In the genomic region with DNA sequence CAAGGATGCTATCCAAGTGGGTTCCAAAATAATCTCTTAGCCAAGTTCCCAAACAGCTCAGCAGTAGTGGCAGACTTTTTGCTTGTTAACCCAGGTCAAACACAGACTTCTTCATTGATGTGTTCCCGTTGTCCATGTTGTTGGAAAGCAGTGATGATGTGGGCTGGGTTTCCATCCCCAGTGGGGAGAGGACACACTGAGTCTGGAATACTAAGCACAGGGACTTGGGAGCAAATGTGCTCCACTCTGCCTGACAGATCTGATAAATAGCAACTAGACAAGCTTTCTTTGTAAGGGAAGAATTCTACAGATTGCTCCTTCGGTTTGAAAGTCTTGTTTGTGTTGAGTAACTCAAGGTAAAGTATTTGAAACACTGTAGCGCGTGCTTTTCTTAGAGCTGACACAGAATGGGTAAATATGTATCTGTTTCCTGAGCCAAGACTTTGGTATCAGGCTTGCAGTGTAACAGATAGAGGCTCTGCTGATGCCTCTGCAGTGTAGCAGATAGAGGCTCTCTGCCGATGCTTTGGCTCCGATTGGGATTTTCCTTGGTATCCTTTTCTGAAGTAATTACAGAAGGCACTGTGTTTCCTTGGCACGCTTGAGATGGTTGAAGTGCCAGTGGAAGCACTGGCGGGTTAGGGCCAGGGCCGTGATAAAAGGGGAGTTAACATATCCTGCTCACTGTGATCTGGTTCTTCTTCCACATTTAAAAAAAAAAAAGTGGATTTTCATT, we compare ENCODE assay signal across 19 mouse cellular contexts. TPM values are rescaled to one million over a fixed set of nuclear protein-coding genes. Genes with fewer than 3 reads are reported as not detected.
A peak's percentile ranks its signal among the peaks of the same experiment; 100 is the strongest.
DNase-seq lines count a peak whose midpoint lies in the region; ATAC-seq lines count a peak whose summit lies in the region.
"Had no signal": no experiment of that assay in that cellular context is flagged by ENCODE, and none has a peak within 500 bp of the region (broad histone marks: within the 10 kb centered on the region; RNA-seq: fewer than 3 reads in every experiment).

No protein-coding gene starts in this region.

- peak overlapping the region; percentile 25; the same call in 1 of the 2 replicates for H3K27ac ChIP-seq in forebrain, embryonic 12.5 days
- no peak overlapping the region for H3K27ac ChIP-seq in forebrain, embryonic 11.5 days (ENCODE audit: low read depth, low read length)
- H3K27ac ChIP-seq in hindbrain, embryonic 14.5 days: no peak overlapping the region
- peak overlapping the region; percentile 35 for H3K27ac ChIP-seq in neural tube, embryonic 15.5 days (replicated peaks)
- H3K27ac ChIP-seq: embryonic facial prominence, embryonic 12.5 days; heart, embryonic 10.5 days; limb, embryonic 10.5 days; lung, embryonic 15.5 days; midbrain, embryonic 12.5 days; neural tube, embryonic 12.5 days had no signal

- H3K4me2 ChIP-seq in forebrain, embryonic 12.5 days: no peak overlapping the region
- no peak overlapping the region for H3K4me2 ChIP-seq in forebrain, embryonic 11.5 days (ENCODE audit: low read depth, low read length, severe bottlenecking)
- no peak overlapping the region for H3K4me2 ChIP-seq in hindbrain, embryonic 14.5 days (replicated peaks)
- no peak overlapping the region for H3K4me2 ChIP-seq in neural tube, embryonic 15.5 days
- H3K4me2 ChIP-seq: embryonic facial prominence, embryonic 12.5 days; lung, embryonic 15.5 days; midbrain, embryonic 12.5 days; neural tube, embryonic 12.5 days had no signal

- DNase-seq in forebrain, embryonic 11.5 days (ENCODE audit: low spot score): no peak
- DNase-seq in hindbrain, embryonic 14.5 days (ENCODE audit: low spot score): no peak
- no peak for DNase-seq in T-cell, adult 2 months (ENCODE audit: low spot score)
- no peak for DNase-seq in embryo, embryonic 10.5 days (ENCODE audit: low spot score)
- DNase-seq: cerebellum, adult 8-10 months; heart, postnatal 36 days; right cerebral cortex, adult 18-20 months; thymus, adult 2 months had no signal

- no peak for ATAC-seq in forebrain, embryonic 12.5 days (ENCODE audit: low FRiP score)
- ATAC-seq in forebrain, embryonic 11.5 days (replicated peaks; ENCODE audit: low FRiP score): no peak
- ATAC-seq in megakaryocyte, adult 5-6 weeks (ENCODE audit: poor library complexity, severe bottlenecking): no peak
- 0 out of 2 replicates have a peak, but pooled peaks have one; percentile 24 for ATAC-seq in hindbrain, embryonic 14.5 days (ENCODE audit: low FRiP score)
- ATAC-seq in neural tube, embryonic 15.5 days (ENCODE audit: low FRiP score): peak; percentile 40
- ATAC-seq: activated CD4-positive, CD25-positive, alpha-beta regulatory T cell, adult 4 months had no signal

- no peaks in the 10 kb centered on the region for H3K27me3 ChIP-seq in forebrain, embryonic 12.5 days
- no peaks in the 10 kb centered on the region for H3K27me3 ChIP-seq in forebrain, embryonic 11.5 days (ENCODE audit: control insufficient read depth, insufficient read depth, low read length)
- H3K27me3 ChIP-seq in megakaryocyte, embryonic 14.5 days (replicated peaks): no peaks in the 10 kb centered on the region
- no peaks in the 10 kb centered on the region for H3K27me3 ChIP-seq in hindbrain, embryonic 14.5 days (ENCODE audit: control insufficient read depth, insufficient read depth, low read length)
- no peaks in the 10 kb centered on the region for H3K27me3 ChIP-seq in neural tube, embryonic 15.5 days (replicated peaks)
- H3K27me3 ChIP-seq: embryonic facial prominence, embryonic 12.5 days; lung, embryonic 15.5 days; midbrain, embryonic 12.5 days; neural tube, embryonic 12.5 days had no signal

- H3K36me3 ChIP-seq in forebrain, embryonic 12.5 days (replicated peaks): no peaks in the 10 kb centered on the region
- H3K36me3 ChIP-seq in forebrain, embryonic 11.5 days (ENCODE audit: control insufficient read depth, insufficient read depth, low read length): no peaks in the 10 kb centered on the region
- H3K36me3 ChIP-seq in megakaryocyte, embryonic 14.5 days (replicated peaks; ENCODE audit: low read length): peaks cover 81% of the 10 kb centered on the region
- H3K36me3 ChIP-seq in hindbrain, embryonic 14.5 days (replicated peaks; ENCODE audit: control insufficient read depth, insufficient read depth): no peaks in the 10 kb centered on the region
- H3K36me3 ChIP-seq in neural tube, embryonic 15.5 days: no peaks in the 10 kb centered on the region
- H3K36me3 ChIP-seq: embryonic facial prominence, embryonic 12.5 days; heart, embryonic 10.5 days; limb, embryonic 10.5 days; lung, embryonic 15.5 days; midbrain, embryonic 12.5 days; neural tube, embryonic 12.5 days had no signal

- peaks cover 23% of the 10 kb centered on the region for H3K4me1 ChIP-seq in forebrain, embryonic 12.5 days
- no peaks in the 10 kb centered on the region; the same call in 1 of the 2 replicates for H3K4me1 ChIP-seq in forebrain, embryonic 11.5 days (replicated peaks; ENCODE audit: control insufficient read depth, insufficient read depth, low read length)
- H3K4me1 ChIP-seq in megakaryocyte, embryonic 14.5 days: peaks cover 93% of the 10 kb centered on the region
- H3K4me1 ChIP-seq in hindbrain, embryonic 14.5 days (replicated peaks; ENCODE audit: control insufficient read depth, insufficient read depth, low read length): peaks cover 13% of the 10 kb centered on the region; the same call in 1 of the 2 replicates
- H3K4me1 ChIP-seq in neural tube, embryonic 15.5 days: peaks cover 16% of the 10 kb centered on the region
- H3K4me1 ChIP-seq: embryonic facial prominence, embryonic 12.5 days; lung, embryonic 15.5 days had no signal

- no peak overlapping the region for H3K4me3 ChIP-seq in forebrain, embryonic 12.5 days (replicated peaks)
- no peak overlapping the region for H3K4me3 ChIP-seq in forebrain, embryonic 11.5 days (ENCODE audit: low read depth, low read length)
- peak overlapping the region; percentile 69 for H3K4me3 ChIP-seq in megakaryocyte, embryonic 14.5 days (replicated peaks)
- H3K4me3 ChIP-seq in hindbrain, embryonic 14.5 days (replicated peaks; ENCODE audit: low read length): no peak overlapping the region
- no peak overlapping the region for H3K4me3 ChIP-seq in neural tube, embryonic 15.5 days (replicated peaks)
- H3K4me3 ChIP-seq: embryonic facial prominence, embryonic 12.5 days; heart, embryonic 10.5 days; limb, embryonic 10.5 days; lung, embryonic 15.5 days; midbrain, embryonic 12.5 days; neural tube, embryonic 12.5 days had no signal

- no peak overlapping the region for H3K9ac ChIP-seq in forebrain, embryonic 12.5 days
- H3K9ac ChIP-seq in forebrain, embryonic 11.5 days (ENCODE audit: low read length): no peak overlapping the region
- H3K9ac ChIP-seq in hindbrain, embryonic 14.5 days: no peak overlapping the region
- H3K9ac ChIP-seq in neural tube, embryonic 15.5 days (replicated peaks): no peak overlapping the region
- H3K9ac ChIP-seq: embryonic facial prominence, embryonic 12.5 days; lung, embryonic 15.5 days; midbrain, embryonic 12.5 days; neural tube, embryonic 12.5 days had no signal

- H3K9me3 ChIP-seq in forebrain, embryonic 12.5 days: no peaks in the 10 kb centered on the region
- no peaks in the 10 kb centered on the region for H3K9me3 ChIP-seq in forebrain, embryonic 11.5 days (ENCODE audit: control insufficient read depth, low read length)
- H3K9me3 ChIP-seq in megakaryocyte, embryonic 14.5 days: no peaks in the 10 kb centered on the region
- H3K9me3 ChIP-seq in hindbrain, embryonic 14.5 days (ENCODE audit: control insufficient read depth, low read length): no peaks in the 10 kb centered on the region
- H3K9me3 ChIP-seq in neural tube, embryonic 15.5 days (replicated peaks): no peaks in the 10 kb centered on the region
- H3K9me3 ChIP-seq: embryonic facial prominence, embryonic 12.5 days; heart, embryonic 10.5 days; limb, embryonic 10.5 days; lung, embryonic 15.5 days; midbrain, embryonic 12.5 days; neural tube, embryonic 12.5 days had no signal

- WGBS in forebrain, embryonic 12.5 days: 95% methylated on average over 9 of the region's 9 CpGs
- 97% methylated on average over 9 of the region's 9 CpGs for WGBS in forebrain, embryonic 11.5 days
- 79% methylated on average over 9 of the region's 9 CpGs for WGBS in hindbrain, embryonic 14.5 days
- WGBS in neural tube, embryonic 15.5 days: 77% methylated on average over 9 of the region's 9 CpGs

RNA-seq across cellular contexts. Expression of a gene that starts 19.5 kb away (rescaled TPM):
- 9.2 TPM in 2 replicates for polyA plus RNA-seq in forebrain, embryonic 12.5 days (2016; fragmentation: Nextera tagmentation; extraction: Ambion mirVana)
- polyA plus RNA-seq in forebrain, embryonic 11.5 days (2014; fragmentation: Nextera tagmentation; extraction: Ambion mirVana): 9.0 and 10.2 TPM in 2 replicates
- 11.6 and 15.5 TPM in 2 replicates for polyA plus RNA-seq in megakaryocyte, embryonic 14.5 days (2012; ENCODE audit: insufficient read depth, low replicate concordance)
- total RNA-seq in megakaryocyte, adult 5-6 weeks (2015): 67.8 and 74.8 TPM in 2 replicates
- 33.7 and 43.9 TPM in 2 replicates for total RNA-seq in megakaryocyte, adult 5-6 weeks (2017)
- 11.7 and 12.4 TPM in 2 replicates for polyA plus RNA-seq in hindbrain, embryonic 14.5 days (2014; fragmentation: Nextera tagmentation; extraction: Ambion mirVana)
- 7.8 and 10.9 TPM in 2 replicates for polyA plus RNA-seq in neural tube, embryonic 15.5 days (2015; fragmentation: Nextera tagmentation; extraction: Ambion mirVana)

Comparison
In these comparisons a context has a peak if more than half of its experiments do, and no peak if none do; other contexts are left out.
1. H3K27ac ChIP-seq: peak in forebrain, embryonic 12.5 days (single experiment) and neural tube, embryonic 15.5 days (single experiment); none in forebrain, embryonic 11.5 days (single experiment) and hindbrain, embryonic 14.5 days (single experiment).
2. ATAC-seq: peak in hindbrain, embryonic 14.5 days (single experiment) and neural tube, embryonic 15.5 days (single experiment); none in forebrain, embryonic 12.5 days (single experiment), forebrain, embryonic 11.5 days (single experiment) and megakaryocyte, adult 5-6 weeks (single experiment).